Mouse (Mus musculus) spleen, adult 2 months (tissue): ENCODE results near the gene Rbks.

Experiments used
- CTCF ChIP-seq: fragments of 200-500 bp; IDR thresholded peaks from 2 replicates; pipeline ENCODE4 v1.5.1; 2011; ENCODE audit warnings: mild to moderate bottlenecking, inconsistent platforms; ENCODE audit not compliant: insufficient read depth, insufficient read length, insufficient replicate concordance; ENCODE audit errors: extremely low read depth
- POLR2A ChIP-seq: fragments of 200-500 bp; IDR thresholded peaks from 2 replicates; pipeline ENCODE4 v1.6.1; 2011; ENCODE audit warnings: low read depth, low read length, inconsistent platforms

GRCm38 (mm10) chr5:31589711-31590319 is 107.6 kb downstream of the Rbks start:
- no peak for TF ChIP-seq CTCF
- TF ChIP-seq POLR2A, result no peak
